Mouse (Mus musculus) ovary, postnatal 36 days (tissue): ENCODE measurements around the gene Psors1c2.
"Not testable (repeated sequence)": the region's sequence is repeated elsewhere in the genome, so short reads cannot be mapped to it uniquely, and the experiment has no call there.

Experiments used
- DNase-seq: peaks from one replicate; pipeline ENCODE4 v3.0.0; 2022; ENCODE audit warnings: low spot score, mixed read lengths

The Psors1c2 gene

GRCm38 (mm10) chr17:35532901-35533300, at the start of gene Psors1c2:
Gene Psors1c2 (plus strand): TSS chr17:35533201.
- DNase-seq = no peak

- peak; percentile 60 for DNase-seq
Measured at GRCm38 (mm10) chr17:35484066-35484465, 48.9 kb upstream of the Psors1c2 start.

GRCm38 (mm10) chr17:35485702-35486101, 47.3 kb upstream of the Psors1c2 start:
- no peak for DNase-seq

GRCm38 (mm10) chr17:35486726-35487125, 46.3 kb upstream of the Psors1c2 start:
- DNase-seq = no peak

GRCm38 (mm10) chr17:35488041-35488440, 45.0 kb upstream of the Psors1c2 start:
- DNase-seq = no peak

- DNase-seq = no peak
Measured at GRCm38 (mm10) chr17:35490320-35490719, 42.7 kb upstream of the Psors1c2 start.

GRCm38 (mm10) chr17:35497124-35497523, 35.9 kb upstream of the Psors1c2 start:
- DNase-seq = no peak

- DNase-seq = no peak
Measured at GRCm38 (mm10) chr17:35502226-35502625, 30.8 kb upstream of the Psors1c2 start.

GRCm38 (mm10) chr17:35502762-35503161, 30.2 kb upstream of the Psors1c2 start:
- no peak for DNase-seq

GRCm38 (mm10) chr17:35503849-35504248, 29.2 kb upstream of the Psors1c2 start:
- DNase-seq = no peak

- no peak for DNase-seq
Measured at GRCm38 (mm10) chr17:35504628-35505481, 28.1 kb upstream of the Psors1c2 start.

GRCm38 (mm10) chr17:35505776-35506175, 27.2 kb upstream of the Psors1c2 start, which contains the start of gene Pou5f1:
Gene Pou5f1 (plus strand): TSS chr17:35506018.
- DNase-seq = no peak

- no peak for DNase-seq
Measured at GRCm38 (mm10) chr17:35506881-35507280, 26.1 kb upstream of the Psors1c2 start.

- no peak for DNase-seq
Measured at GRCm38 (mm10) chr17:35507556-35508260, 25.3 kb upstream of the Psors1c2 start.

GRCm38 (mm10) chr17:35508279-35508678, 24.7 kb upstream of the Psors1c2 start:
- DNase-seq = not testable (repeated sequence)

- peak; percentile 23 for DNase-seq
Measured at GRCm38 (mm10) chr17:35509284-35509683, 23.7 kb upstream of the Psors1c2 start.

- no peak for DNase-seq
Measured at GRCm38 (mm10) chr17:35512916-35513626, 19.9 kb upstream of the Psors1c2 start.

- peak; percentile 72 for DNase-seq
Measured at GRCm38 (mm10) chr17:35513886-35514285, 19.1 kb upstream of the Psors1c2 start.

GRCm38 (mm10) chr17:35514756-35515155, 18.2 kb upstream of the Psors1c2 start:
- no peak for DNase-seq

- DNase-seq = no peak
Measured at GRCm38 (mm10) chr17:35515911-35516640, 16.9 kb upstream of the Psors1c2 start.

GRCm38 (mm10) chr17:35516652-35517500, 16.1 kb upstream of the Psors1c2 start, which contains the start of the genes Tcf19 and Cchcr1:
Gene Tcf19 (minus strand): TSS chr17:35516824.
Gene Cchcr1 (plus strand): TSS chr17:35517100.
- peak; percentile 96 for DNase-seq
